Mouse (Mus musculus) thymus, adult 2 months (tissue): ENCODE results near the gene Rtn1. TPM values are rescaled to one million over a fixed set of nuclear protein-coding genes. Genes with fewer than 3 reads are reported as not detected.
"Not testable (repeated sequence)": the region's sequence is repeated elsewhere in the genome, so short reads cannot be mapped to it uniquely, and the experiment has no call there.

Source experiments
- DNase-seq: peaks from one replicate; pipeline ENCODE4 v3.0.0; 2021
- H3K27ac ChIP-seq: fragments of 200-500 bp; 2 replicates; pipeline ENCODE4 v1.5.1; 2012; ENCODE audit warnings: low read length, control low read depth; ENCODE audit not compliant: control insufficient read depth, insufficient read depth
- H3K27me3 ChIP-seq: fragments of 200-500 bp; 2 replicates; pipeline ENCODE4 v1.6.1; 2012; ENCODE audit warnings: mild to moderate bottlenecking, low read length, moderate library complexity, mixed read lengths; ENCODE audit not compliant: control insufficient read depth, insufficient read depth
- H3K36me3 ChIP-seq: fragments of 200-500 bp; 2 replicates; pipeline ENCODE4 v1.6.1; 2012; ENCODE audit warnings: mild to moderate bottlenecking, low read length, moderate library complexity; ENCODE audit not compliant: control insufficient read depth, insufficient read depth
- H3K4me1 ChIP-seq: fragments of 200-500 bp; replicated peaks from 2 replicates; pipeline ENCODE4 v1.6.1; 2012; ENCODE audit warnings: low read length; ENCODE audit not compliant: control insufficient read depth, insufficient read depth
- H3K4me3 ChIP-seq: fragments of 200-500 bp; 2 replicates; pipeline ENCODE4 v1.5.1; 2012; ENCODE audit warnings: mild to moderate bottlenecking, low read length, control low read depth, moderate library complexity; ENCODE audit not compliant: control insufficient read depth, insufficient read depth
- CTCF ChIP-seq: fragments of 200-500 bp; IDR thresholded peaks from 2 replicates; pipeline ENCODE4 v1.5.1; 2012; ENCODE audit warnings: mild to moderate bottlenecking, control low read depth, low read length, moderate library complexity, borderline replicate concordance; ENCODE audit not compliant: control insufficient read depth, poor library complexity, insufficient read depth; ENCODE audit errors: extremely low read depth
- POLR2A ChIP-seq: fragments of 200-500 bp; IDR thresholded peaks from 2 replicates; pipeline ENCODE4 v1.6.1; 2012; ENCODE audit warnings: mild to moderate bottlenecking, low read length, control low read depth, moderate library complexity; ENCODE audit not compliant: control insufficient read depth, poor library complexity, insufficient read depth; ENCODE audit errors: extremely low read depth
- WGBS: fragments of 180-500 bp; shearing (Covaris S2); methylation state at CpG from one replicate; pipeline ENCODE4 v1.1.7; 2018; 5-methylcytosine and 5-hydroxymethylcytosine counted together
- polyA plus RNA-seq: library from polyadenylated mRNA; depleted of rRNA; stranded (reverse); fragments of >200 nt; gene quantifications from 2 replicates; pipeline ENCODE4 v1.2.3, GENCODE M21; 2012

Rtn1 gene
- polyA plus RNA-seq, 1 experiment, result 1.6 TPM

GRCm38 (mm10) chr12:72300971-72301370, 107.9 kb downstream of the Rtn1 start:
- H3K4me1 ChIP-seq, result no peaks in the 10 kb centered on the region
- no peaks in the 10 kb centered on the region for H3K27me3 ChIP-seq
- TF ChIP-seq CTCF, result no peak
- TF ChIP-seq POLR2A, result no peak
- H3K27ac ChIP-seq, result no peak overlapping the region
- no peak overlapping the region for H3K4me3 ChIP-seq
- WGBS, result 86% methylated on average over 8 of the region's 8 CpGs
- H3K36me3 ChIP-seq, result no peaks in the 10 kb centered on the region
- no peak for DNase-seq

GRCm38 (mm10) chr12:72298222-72298621, 110.6 kb downstream of the Rtn1 start:
- DNase-seq, result no peak
- Histone ChIP-seq H3K27ac (no peak overlapping the region), H3K36me3 (no peaks in the 10 kb centered on the region), H3K4me3 (no peak overlapping the region), H3K27me3 (no peaks in the 10 kb centered on the region), H3K4me1 (no peaks in the 10 kb centered on the region)
- 86% methylated on average over 7 of the region's 7 CpGs for WGBS
- no peak for TF ChIP-seq POLR2A

GRCm38 (mm10) chr12:72296552-72296951, 112.3 kb downstream of the Rtn1 start:
- H3K36me3 ChIP-seq, result no peaks in the 10 kb centered on the region
- DNase-seq, result no peak
- no peaks in the 10 kb centered on the region for H3K4me1 ChIP-seq
- no peak overlapping the region for H3K27ac ChIP-seq
- TF ChIP-seq POLR2A (no peak), CTCF (no peak)
- no peak overlapping the region for H3K4me3 ChIP-seq
- WGBS, result 94% methylated on average over 5 of the region's 5 CpGs
- no peaks in the 10 kb centered on the region for H3K27me3 ChIP-seq

GRCm38 (mm10) chr12:72293185-72293584, 115.7 kb downstream of the Rtn1 start:
- 89% methylated on average over 3 of the region's 3 CpGs for WGBS
- not testable (repeated sequence) for H3K4me3 ChIP-seq, H3K36me3 ChIP-seq, H3K27ac ChIP-seq, DNase-seq, H3K4me1 ChIP-seq, H3K27me3 ChIP-seq

- no peak for TF ChIP-seq CTCF
- no peak for TF ChIP-seq POLR2A
- Histone ChIP-seq H3K4me3 (no peak overlapping the region), H3K4me1 (no peaks in the 10 kb centered on the region), H3K36me3 (no peaks in the 10 kb centered on the region), H3K27me3 (no peaks in the 10 kb centered on the region), H3K27ac (no peak overlapping the region)
- no peak for DNase-seq
- WGBS, result 68% methylated on average over 2 of the region's 2 CpGs
Observed at GRCm38 (mm10) chr12:72292566-72292965, 116.3 kb downstream of the Rtn1 start.

- DNase-seq, result no peak
- TF ChIP-seq POLR2A (no peak), CTCF (no peak)
- no peaks in the 10 kb centered on the region for H3K27me3 ChIP-seq
- H3K36me3 ChIP-seq, result no peaks in the 10 kb centered on the region
- H3K27ac ChIP-seq, result no peak overlapping the region
- 95% methylated on average over 4 of the region's 4 CpGs for WGBS
- no peaks in the 10 kb centered on the region for H3K4me1 ChIP-seq
- H3K4me3 ChIP-seq, result no peak overlapping the region
Observed at GRCm38 (mm10) chr12:72291266-72291665, 117.6 kb downstream of the Rtn1 start.

GRCm38 (mm10) chr12:72288215-72288614, 120.6 kb downstream of the Rtn1 start:
- DNase-seq, result no peak

More at GRCm38 (mm10) chr12:72288215-72288614, 120.6 kb downstream of the Rtn1 start:
- no peak for TF ChIP-seq CTCF
- TF ChIP-seq POLR2A, result no peak
- H3K4me1 ChIP-seq, result no peaks in the 10 kb centered on the region
- H3K4me3 ChIP-seq, result no peak overlapping the region
- H3K27me3 ChIP-seq, result no peaks in the 10 kb centered on the region
- WGBS, result 84% methylated on average over 3 of the region's 3 CpGs
- no peaks in the 10 kb centered on the region for H3K36me3 ChIP-seq
- H3K27ac ChIP-seq, result no peak overlapping the region
